Mouse (Mus musculus): ENCODE measurements at regions not wholly inside any gene's neighbourhood (a gene's known extent, or its start where the extent isn't known, plus 50 kb on each side); places are given as distances from the start of the nearest gene placed in this dataset.

GRCm38 (mm10) chr15:88472351-88473100 lies 127.6 kb upstream of the Zdhhc25 start:
- in situ Hi-C loops (cut with MboI, MseI): no loop called here

- in situ Hi-C loops (cut with MboI, MseI): no loop called here
Observed at GRCm38 (mm10) chr15:88473221-88473620, 126.9 kb upstream of the Zdhhc25 start.

- in situ Hi-C loops (cut with MboI, MseI): no loop called here
Observed at GRCm38 (mm10) chr15:88483471-88483870, 116.6 kb upstream of the Zdhhc25 start.

- in situ Hi-C loops (cut with MboI, MseI): no loop called here
Observed at GRCm38 (mm10) chr15:88489715-88490114, 110.4 kb upstream of the Zdhhc25 start.

- in situ Hi-C loops (cut with MboI, MseI): no loop called here
Observed at GRCm38 (mm10) chr15:88490316-88491090, 109.6 kb upstream of the Zdhhc25 start.

- in situ Hi-C loops (cut with MboI, MseI): no loop called here
Observed at GRCm38 (mm10) chr15:88491091-88491366, 109.1 kb upstream of the Zdhhc25 start.

- in situ Hi-C loops (cut with MboI, MseI): no loop called here
Observed at GRCm38 (mm10) chr15:88497957-88498356, 102.1 kb upstream of the Zdhhc25 start.

GRCm38 (mm10) chr15:88502311-88502710 lies 97.8 kb upstream of the Zdhhc25 start:
- in situ Hi-C loops (cut with MboI, MseI): no loop called here

GRCm38 (mm10) chr15:88503896-88504295 lies 96.2 kb upstream of the Zdhhc25 start:
- in situ Hi-C loops (cut with MboI, MseI): no loop called here

GRCm38 (mm10) chr15:88505491-88506119 lies 94.5 kb upstream of the Zdhhc25 start:
- in situ Hi-C loops (cut with MboI, MseI): no loop called here

GRCm38 (mm10) chr15:88507886-88508285 lies 92.2 kb upstream of the Zdhhc25 start:
- in situ Hi-C loops (cut with MboI, MseI): no loop called here

GRCm38 (mm10) chr15:88508971-88509370 lies 91.1 kb upstream of the Zdhhc25 start:
- in situ Hi-C loops (cut with MboI, MseI): no loop called here

- in situ Hi-C loops (cut with MboI, MseI): no loop called here
Observed at GRCm38 (mm10) chr15:88509626-88510025, 90.5 kb upstream of the Zdhhc25 start.

GRCm38 (mm10) chr15:88514091-88514490 lies 86.0 kb upstream of the Zdhhc25 start:
- in situ Hi-C loops (cut with MboI, MseI): no loop called here

GRCm38 (mm10) chr15:88531218-88531617 lies 68.9 kb upstream of the Zdhhc25 start:
- in situ Hi-C loops (cut with MboI, MseI): no loop called here

- in situ Hi-C loops (cut with MboI, MseI): no loop called here
Observed at GRCm38 (mm10) chr15:88532008-88532407, 68.1 kb upstream of the Zdhhc25 start.

- in situ Hi-C loops (cut with MboI, MseI): no loop called here
Observed at GRCm38 (mm10) chr15:88533354-88533753, 66.7 kb upstream of the Zdhhc25 start.

- in situ Hi-C loops (cut with MboI, MseI): no loop called here
Observed at GRCm38 (mm10) chr15:88535516-88535915, 64.6 kb upstream of the Zdhhc25 start.

- in situ Hi-C loops (cut with MboI, MseI): no loop called here
Observed at GRCm38 (mm10) chr15:88537190-88537589, 62.9 kb upstream of the Zdhhc25 start.

GRCm38 (mm10) chr15:88542567-88542966 lies 57.5 kb upstream of the Zdhhc25 start:
- in situ Hi-C loops (cut with MboI, MseI): no loop called here

GRCm38 (mm10) chr15:88544216-88544615 lies 55.9 kb upstream of the Zdhhc25 start:
- in situ Hi-C loops (cut with MboI, MseI): no loop called here

- in situ Hi-C loops (cut with MboI, MseI): no loop called here
Observed at GRCm38 (mm10) chr15:88548261-88548660, 51.8 kb upstream of the Zdhhc25 start.
